Mouse (Mus musculus): ENCODE measurements around the gene Ttc23. TPM values are rescaled to one million over a fixed set of nuclear protein-coding genes. Genes with fewer than 3 reads are reported as not detected.

Gene Ttc23
- polyA plus RNA-seq, 1 experiment from 2014 or later: 33.5 TPM

DNA sequence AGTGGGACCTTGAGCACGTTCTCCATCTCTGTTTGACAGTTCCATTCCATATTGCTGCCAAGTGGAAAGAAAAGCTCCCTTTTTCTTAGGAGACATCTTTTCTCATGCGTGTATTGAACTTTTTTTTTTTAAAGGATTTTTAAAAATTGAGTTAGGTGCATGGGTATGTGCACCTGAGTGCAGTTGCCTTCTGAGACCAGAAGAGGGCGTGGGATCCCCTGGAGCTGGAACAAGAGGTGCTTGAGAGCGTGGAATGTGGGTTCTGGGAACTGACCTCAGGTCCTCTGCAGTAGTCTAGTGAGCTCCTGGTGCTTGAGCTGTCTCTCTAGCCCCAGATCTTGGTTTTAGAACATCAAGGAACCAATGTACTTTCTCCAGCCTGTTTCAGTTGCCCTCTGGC is 10.9 kb downstream of the Ttc23 start:
- H3K4me3 ChIP-seq (ENCODE audit: low read depth, low read length): no peak overlapping the region
- 0 out of 2 replicates have a peak, but pooled peaks have one; percentile 22 for TF ChIP-seq CTCF (IDR thresholded peaks at IDR 0.05; ENCODE audit: low read depth)
- H3K27ac ChIP-seq (ENCODE audit: low read depth): no peak overlapping the region
- DNase-seq (no peak), ATAC-seq (ENCODE audit: insufficient read depth) (no peak)
- no peaks in the 10 kb centered on the region for H3K9me3 ChIP-seq (ENCODE audit: low read depth, low read length)
- WGBS: 75% methylated on average over 4 of the region's 4 CpGs
- H3K9ac ChIP-seq: no peak overlapping the region
- no peaks in the 10 kb centered on the region for H3K27me3 ChIP-seq (ENCODE audit: insufficient read depth, low read length)
- peaks cover 5% of the 10 kb centered on the region; the same call in 1 of the 2 replicates for H3K36me3 ChIP-seq (ENCODE audit: insufficient read depth)
- no peak overlapping the region for H3K4me2 ChIP-seq
- H3K4me1 ChIP-seq (ENCODE audit: insufficient read depth): peaks cover 6% of the 10 kb centered on the region; the same call in 1 of the 2 replicates

DNA sequence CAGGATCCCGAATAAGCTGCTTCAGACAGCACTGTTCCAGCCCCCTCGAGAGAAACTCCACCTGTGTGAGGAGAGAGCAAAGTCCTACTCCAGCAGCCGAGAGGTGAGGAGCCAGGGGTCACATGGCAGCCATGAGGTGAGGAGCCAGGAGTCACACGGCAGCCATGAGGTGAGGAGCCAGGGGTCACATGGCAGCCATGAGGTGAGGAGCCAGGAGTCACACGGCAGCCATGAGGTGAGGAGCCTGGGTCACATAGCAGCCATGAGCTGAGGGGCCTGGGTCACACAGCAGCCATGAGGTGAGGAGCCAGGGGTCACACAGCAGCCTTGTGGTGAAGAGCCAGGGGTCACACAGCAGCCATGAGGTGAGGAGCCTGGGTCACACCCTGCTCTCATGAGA is 15.2 kb downstream of the Ttc23 start:
- 64% methylated on average over 5 of the region's 5 CpGs for WGBS
- Histone ChIP-seq H3K4me1 (ENCODE audit: insufficient read depth) (no peaks in the 10 kb centered on the region), H3K9me3 (ENCODE audit: low read depth, low read length) (no peaks in the 10 kb centered on the region), H3K36me3 (ENCODE audit: insufficient read depth) (peaks cover 25% of the 10 kb centered on the region; the same call in 1 of the 2 replicates), H3K9ac (no peak overlapping the region), H3K4me3 (ENCODE audit: low read depth, low read length) (no peak overlapping the region), H3K27ac (ENCODE audit: low read depth) (no peak overlapping the region), H3K4me2 (no peak overlapping the region), H3K27me3 (ENCODE audit: insufficient read depth, low read length) (no peaks in the 10 kb centered on the region)
- ATAC-seq (ENCODE audit: insufficient read depth) (no peak), DNase-seq (no peak)
- TF ChIP-seq CTCF (IDR thresholded peaks at IDR 0.05; ENCODE audit: low read depth): no peak

DNA sequence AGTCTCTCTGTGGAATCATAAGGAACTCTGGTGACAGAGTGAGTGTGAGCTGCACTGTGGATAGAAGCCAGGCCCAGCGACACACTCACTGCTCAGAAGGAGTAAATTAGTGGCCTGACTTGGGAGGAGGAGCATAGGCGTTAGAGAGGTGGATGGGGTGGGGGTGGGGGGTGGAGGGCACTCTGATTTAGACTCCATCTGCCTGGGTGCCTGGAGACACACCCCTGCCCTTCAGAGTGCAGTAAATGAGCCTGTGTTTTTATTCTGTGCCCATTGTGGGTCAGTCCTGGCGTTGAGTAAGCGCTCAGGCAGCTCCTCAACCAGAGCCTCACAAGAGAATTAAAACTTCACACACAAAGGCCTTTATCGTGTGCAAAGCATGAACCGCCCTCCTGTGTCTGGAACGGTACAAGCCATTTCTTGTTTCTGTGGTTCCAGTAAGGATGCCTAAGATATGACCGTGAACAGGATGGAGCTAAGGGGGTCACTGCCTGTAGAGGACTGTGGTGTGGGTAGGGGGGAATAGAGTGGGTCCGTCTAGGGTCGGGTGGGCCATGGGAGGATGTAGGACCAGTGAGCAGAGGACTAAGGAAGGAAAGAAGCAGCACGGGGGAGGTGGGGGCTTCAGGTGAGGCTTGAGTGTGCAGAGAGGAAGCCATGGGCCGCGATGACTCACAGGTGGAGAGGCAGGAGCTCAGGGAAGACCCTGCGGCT is 16.9 kb downstream of the Ttc23 start:
- no peaks in the 10 kb centered on the region for H3K27me3 ChIP-seq (ENCODE audit: insufficient read depth, low read length)
- no peaks in the 10 kb centered on the region for H3K4me1 ChIP-seq (ENCODE audit: insufficient read depth)
- H3K9me3 ChIP-seq (ENCODE audit: low read depth, low read length): no peaks in the 10 kb centered on the region
- no peak overlapping the region for H3K4me3 ChIP-seq (ENCODE audit: low read depth, low read length)
- no peak; the same call in 1 of the 2 replicates for ATAC-seq (ENCODE audit: insufficient read depth)
- DNase-seq: no peak
- 72% methylated on average over 14 of the region's 14 CpGs for WGBS
- H3K4me2 ChIP-seq: no peak overlapping the region
- H3K27ac ChIP-seq (ENCODE audit: low read depth): no peak overlapping the region
- peaks cover 36% of the 10 kb centered on the region for H3K36me3 ChIP-seq (ENCODE audit: insufficient read depth)
- no peak for TF ChIP-seq CTCF (IDR thresholded peaks at IDR 0.05; ENCODE audit: low read depth)
- H3K9ac ChIP-seq: no peak overlapping the region

DNA sequence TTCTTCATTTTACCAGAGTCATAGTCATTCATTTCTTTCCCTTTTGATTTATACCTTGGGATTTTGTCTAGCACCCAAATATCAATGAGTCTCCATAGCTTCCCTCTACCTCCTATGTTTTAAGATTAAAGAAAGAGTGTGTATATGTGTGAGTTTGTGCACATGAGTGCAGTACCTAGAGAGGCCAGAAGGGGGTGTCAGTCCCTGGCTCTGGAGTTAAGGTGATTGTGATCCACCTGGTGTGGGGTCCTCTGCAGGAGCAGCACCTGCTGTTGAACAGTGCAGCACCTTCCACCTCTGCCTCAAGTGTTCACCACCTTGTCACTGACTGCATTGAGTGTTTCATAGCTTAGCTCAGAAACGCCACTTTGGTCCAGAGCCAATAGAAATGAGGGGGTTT is 23.8 kb downstream of the Ttc23 start:
- Histone ChIP-seq H3K4me1 (ENCODE audit: insufficient read depth) (no peaks in the 10 kb centered on the region), H3K4me2 (no peak overlapping the region), H3K36me3 (ENCODE audit: insufficient read depth) (peaks cover 42% of the 10 kb centered on the region), H3K9ac (no peak overlapping the region), H3K9me3 (ENCODE audit: low read depth, low read length) (no peaks in the 10 kb centered on the region), H3K27ac (ENCODE audit: low read depth) (no peak overlapping the region), H3K4me3 (ENCODE audit: low read depth, low read length) (no peak overlapping the region), H3K27me3 (ENCODE audit: insufficient read depth, low read length) (no peaks in the 10 kb centered on the region)
- TF ChIP-seq CTCF (IDR thresholded peaks at IDR 0.05; ENCODE audit: low read depth): peak; percentile 58
- WGBS: 75% methylated on average over 1 of the region's 1 CpGs
- ATAC-seq (ENCODE audit: insufficient read depth): no peak
- no peak for DNase-seq

DNA sequence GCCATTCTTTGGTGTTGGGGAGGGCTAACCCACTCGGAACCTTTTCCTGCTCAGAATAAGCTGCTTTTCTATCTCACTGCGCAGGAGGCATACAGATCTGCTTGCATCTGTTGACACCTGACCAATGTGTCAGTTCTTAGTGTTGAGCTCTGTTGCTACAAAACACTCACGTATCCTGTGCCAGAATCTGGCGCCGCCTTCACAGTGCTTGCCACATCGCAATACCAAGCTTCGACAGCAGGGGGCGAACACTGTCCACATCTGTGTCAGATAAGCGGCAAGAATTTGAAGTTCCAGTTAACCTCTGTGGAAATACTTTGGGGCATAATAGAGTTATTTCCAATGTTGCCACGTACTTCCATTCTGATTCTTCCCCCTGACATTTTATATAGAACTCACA is 25.4 kb downstream of the Ttc23 start:
- no peak overlapping the region for H3K4me2 ChIP-seq
- ATAC-seq (ENCODE audit: insufficient read depth) (peak; percentile 64), DNase-seq (peak; percentile 98)
- no peak overlapping the region for H3K27ac ChIP-seq (ENCODE audit: low read depth)
- no peak overlapping the region for H3K9ac ChIP-seq
- WGBS: 9% methylated on average over 10 of the region's 10 CpGs
- no peaks in the 10 kb centered on the region for H3K4me1 ChIP-seq (ENCODE audit: insufficient read depth)
- no peak overlapping the region for H3K4me3 ChIP-seq (ENCODE audit: low read depth, low read length)
- peak; percentile 98 for TF ChIP-seq CTCF (IDR thresholded peaks at IDR 0.05; ENCODE audit: low read depth)
- H3K27me3 ChIP-seq (ENCODE audit: insufficient read depth, low read length): no peaks in the 10 kb centered on the region
- peaks cover 37% of the 10 kb centered on the region for H3K36me3 ChIP-seq (ENCODE audit: insufficient read depth)
- H3K9me3 ChIP-seq (ENCODE audit: low read depth, low read length): no peaks in the 10 kb centered on the region

DNA sequence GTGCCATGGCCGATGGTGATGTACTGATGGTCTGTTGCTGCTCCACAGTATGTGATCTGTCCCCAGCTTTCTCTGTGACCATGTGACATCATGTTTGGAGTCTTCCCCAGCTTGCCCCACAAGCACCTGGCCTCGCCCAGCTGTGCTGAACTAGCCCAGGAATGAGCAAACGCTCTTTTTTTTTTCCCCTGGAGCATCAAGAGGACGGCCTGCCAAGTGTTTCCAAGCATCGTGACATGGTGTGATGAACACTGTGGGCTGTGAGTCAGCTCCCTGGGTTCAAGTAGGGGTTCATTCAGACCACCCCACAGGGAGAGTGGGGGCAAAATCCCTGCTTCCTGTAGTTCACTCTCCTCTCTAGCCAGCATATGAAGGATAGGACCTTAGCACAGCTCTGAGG is 26.4 kb downstream of the Ttc23 start:
- H3K9ac ChIP-seq: no peak overlapping the region
- H3K4me2 ChIP-seq: no peak overlapping the region
- H3K9me3 ChIP-seq (ENCODE audit: low read depth, low read length): no peaks in the 10 kb centered on the region

DNA sequence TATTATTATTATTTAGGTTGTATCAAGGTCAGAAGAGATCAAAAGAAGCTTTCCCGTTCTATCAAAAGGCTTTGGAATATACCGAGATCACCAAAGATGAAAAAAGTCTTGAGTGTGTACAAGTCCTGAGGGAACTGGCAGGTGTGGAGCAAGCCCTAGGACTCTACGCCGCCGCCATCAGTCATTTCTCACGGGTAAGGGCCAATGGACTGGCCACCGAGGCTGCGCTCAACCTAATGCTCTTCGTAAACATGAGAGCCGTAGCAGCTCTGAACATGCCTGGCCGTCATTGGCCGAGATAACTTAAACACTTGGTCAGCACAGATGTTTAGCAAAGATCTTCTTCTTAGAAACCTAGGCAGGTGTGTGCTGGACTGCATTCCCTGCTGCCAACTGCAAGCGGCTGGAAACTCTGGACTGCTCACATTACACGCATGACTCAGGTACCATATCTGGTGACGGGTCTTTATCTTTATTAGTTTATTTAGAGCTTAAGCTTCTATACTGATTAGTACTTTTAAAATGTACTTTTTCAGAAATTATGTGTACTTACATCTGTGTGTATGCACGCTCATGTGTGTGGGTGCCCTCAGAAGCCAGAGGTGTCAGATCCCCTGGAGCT is 31.8 kb downstream of the Ttc23 start:
- Histone ChIP-seq H3K9ac (no peak overlapping the region), H3K9me3 (ENCODE audit: low read depth, low read length) (no peaks in the 10 kb centered on the region), H3K4me1 (ENCODE audit: insufficient read depth) (no peaks in the 10 kb centered on the region), H3K4me2 (no peak overlapping the region), H3K27me3 (ENCODE audit: insufficient read depth, low read length) (no peaks in the 10 kb centered on the region), H3K27ac (ENCODE audit: low read depth) (no peak overlapping the region), H3K36me3 (ENCODE audit: insufficient read depth) (peaks cover 24% of the 10 kb centered on the region), H3K4me3 (ENCODE audit: low read depth, low read length) (no peak overlapping the region)
- ATAC-seq (ENCODE audit: insufficient read depth) (no peak), DNase-seq (no peak)
- WGBS: 72% methylated on average over 16 of the region's 16 CpGs
- TF ChIP-seq CTCF (IDR thresholded peaks at IDR 0.05; ENCODE audit: low read depth): no peak

More for the DNA sequence above, 26.4 kb downstream of the Ttc23 start:
- no peak for TF ChIP-seq CTCF (IDR thresholded peaks at IDR 0.05; ENCODE audit: low read depth)
- Histone ChIP-seq H3K4me1 (ENCODE audit: insufficient read depth) (no peaks in the 10 kb centered on the region), H3K27me3 (ENCODE audit: insufficient read depth, low read length) (no peaks in the 10 kb centered on the region), H3K36me3 (ENCODE audit: insufficient read depth) (peaks cover 27% of the 10 kb centered on the region), H3K27ac (ENCODE audit: low read depth) (no peak overlapping the region), H3K4me3 (ENCODE audit: low read depth, low read length) (no peak overlapping the region)
- ATAC-seq (ENCODE audit: insufficient read depth) (no peak), DNase-seq (no peak)
- 74% methylated on average over 5 of the region's 5 CpGs for WGBS
